Mouse (Mus musculus): ENCODE results near the gene Spef2.

GRCm38 (mm10) chr15:9713707-9714106, 35.0 kb downstream of the Spef2 start:
- no peak for TF ChIP-seq CTCF (IDR thresholded peaks at IDR 0.05; ENCODE audit: low read depth)
- TF ChIP-seq EP300 (IDR thresholded peaks at IDR 0.05; ENCODE audit: low read depth): no peak
